In the genomic region with DNA sequence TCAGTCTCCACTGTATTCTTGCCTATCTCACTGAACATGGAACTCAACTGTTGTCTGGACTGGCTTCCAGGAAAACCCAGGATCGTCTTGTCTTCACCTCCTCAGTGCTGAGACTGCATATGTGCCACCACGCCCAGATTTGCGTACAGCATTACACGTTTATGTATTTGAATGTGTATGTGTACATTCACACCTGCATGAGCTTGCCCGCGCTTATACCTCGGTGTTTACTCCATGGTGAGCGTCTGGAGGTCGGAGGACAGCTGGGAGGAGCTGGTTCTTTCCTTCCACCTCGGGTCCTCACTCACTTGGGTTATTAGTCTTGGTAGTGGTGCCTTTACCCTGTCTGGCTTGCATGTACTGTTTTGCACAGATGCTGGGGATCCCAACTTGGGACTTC, we compare ENCODE assay signal across 17 mouse cellular contexts. TPM values are rescaled to one million over a fixed set of nuclear protein-coding genes. Genes with fewer than 3 reads are reported as not detected.
"Had no signal": no experiment of that assay in that cellular context is flagged by ENCODE, and none has a peak within 500 bp of the region (broad histone marks: within the 10 kb centered on the region; RNA-seq: fewer than 3 reads in every experiment).

No protein-coding gene starts in this region.

- H3K4me2 ChIP-seq: liver, embryonic 13.5 days; liver, embryonic 15.5 days; lung, embryonic 15.5 days; midbrain, embryonic 12.5 days; midbrain, embryonic 15.5 days; neural tube, embryonic 12.5 days had no signal

- H3K9me3 ChIP-seq: liver, embryonic 13.5 days; liver, embryonic 15.5 days; lung, embryonic 15.5 days; midbrain, embryonic 12.5 days; midbrain, embryonic 15.5 days; neural tube, embryonic 12.5 days had no signal

- H3K9ac ChIP-seq: liver, embryonic 13.5 days; liver, embryonic 15.5 days; liver, postnatal 0 days; lung, embryonic 15.5 days; midbrain, embryonic 12.5 days; midbrain, embryonic 15.5 days; neural tube, embryonic 12.5 days had no signal

- H3K27ac ChIP-seq: liver, embryonic 13.5 days; liver, embryonic 15.5 days; lung, embryonic 15.5 days; macrophage; midbrain, embryonic 12.5 days; midbrain, embryonic 15.5 days; neural tube, embryonic 12.5 days had no signal

- H3K27me3 ChIP-seq: liver, embryonic 13.5 days; liver, embryonic 15.5 days; lung, embryonic 15.5 days; megakaryocyte, embryonic 14.5 days; midbrain, embryonic 12.5 days; midbrain, embryonic 15.5 days; neural tube, embryonic 12.5 days had no signal

- H3K4me1 ChIP-seq: megakaryocyte, embryonic 14.5 days; midbrain, embryonic 12.5 days had no signal

- H3K36me3 ChIP-seq: liver, embryonic 13.5 days; liver, embryonic 15.5 days; lung, embryonic 15.5 days; midbrain, embryonic 12.5 days; midbrain, embryonic 15.5 days; neural tube, embryonic 12.5 days had no signal

- DNase-seq: liver, embryonic 13.5 days; lung, adult 2 months; lung, postnatal 14 days; right cerebral cortex, postnatal 14 days; spleen, adult 18-20 months; thymus, adult 2 months; thymus, postnatal 25 days; thymus, postnatal 4 days had no signal

- H3K4me3 ChIP-seq: liver, embryonic 13.5 days; liver, embryonic 15.5 days; lung, embryonic 15.5 days; megakaryocyte, embryonic 14.5 days; midbrain, embryonic 12.5 days; midbrain, embryonic 15.5 days; neural tube, embryonic 12.5 days had no signal

RNA-seq across cellular contexts. Expression of a gene that starts 53.2 kb away (rescaled TPM):
- total RNA-seq: neutrophil, adult 5-6 weeks had no signal
- polyA plus RNA-seq: macrophage had no signal
